Mouse (Mus musculus) Patski (cell line): ENCODE measurements at regions not wholly inside any gene's neighbourhood (a gene's known extent, or its start where the extent isn't known, plus 50 kb on each side); places are given as distances from the start of the nearest gene placed in this dataset.

Source experiments
- ATAC-seq: fragments of 100-300 bp; one replicate; pipeline ENCODE4 v1.8.0; 2021
- CTCF ChIA-PET: fragments of 350-600 bp; sonication (Branson Sonifier 250); formaldehyde crosslinking; loops from one replicate; lab custom pipeline; 2022; ENCODE audit warnings: inconsistent platforms; lab: Charles Lee
- POLR2A ChIA-PET: fragments of 350-600 bp; sonication (Branson Sonifier 250); formaldehyde crosslinking; loops from one replicate; lab custom pipeline; 2022; ENCODE audit warnings: antibody characterized with exemption, inconsistent platforms; lab: Charles Lee
- DNase-seq: peaks from one replicate; pipeline ENCODE4 v3.0.0-alpha.2; 2011; ENCODE audit warnings: low read depth, low spot score
- H3K27me3 ChIP-seq: fragments of 371-371 bp; one replicate; pipeline ENCODE4 v1.5.1; 2021
- CTCF ChIP-seq: fragments of 100-300 bp; IDR thresholded peaks from one replicate; pipeline ENCODE4 v1.5.1; 2021
- in situ Hi-C: fragments of 300-500 bp; cut with MboI; formaldehyde crosslinking; loops from 3 replicates; pipeline ENCODE4 v1.11.1; 2018; ENCODE audit warnings: low pct_unique_long_range_greater_than_20kb, mixed read lengths

DNA sequence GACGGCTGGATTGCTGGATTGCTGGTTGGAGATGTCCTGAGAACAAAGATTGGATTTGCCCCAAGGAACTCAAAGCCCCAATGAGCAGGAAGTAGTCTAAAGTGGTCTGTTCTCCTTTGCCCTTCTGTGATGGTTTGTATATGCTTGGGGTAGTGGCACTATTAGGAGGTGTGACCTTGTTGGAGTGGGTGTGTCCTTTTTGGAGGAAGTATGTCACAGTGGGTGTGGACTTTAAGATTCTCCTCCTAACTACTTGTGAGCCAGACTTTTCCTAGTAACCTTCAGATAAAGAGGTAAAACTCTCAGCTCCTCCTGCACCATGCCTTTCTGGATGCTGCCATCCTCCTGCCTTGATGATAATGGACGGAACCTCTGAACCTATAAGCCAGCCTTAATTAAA is 69.1 kb upstream of the Gm47985 start:
- DNase-seq (no peak), ATAC-seq (no peak)
- H3K27me3 ChIP-seq, result no peaks in the 10 kb centered on the region
- in situ Hi-C loops, result no loop called here
- POLR2A ChIA-PET, result no interaction called here
- CTCF ChIA-PET, result no interaction called here
- TF ChIP-seq CTCF, result no peak

DNA sequence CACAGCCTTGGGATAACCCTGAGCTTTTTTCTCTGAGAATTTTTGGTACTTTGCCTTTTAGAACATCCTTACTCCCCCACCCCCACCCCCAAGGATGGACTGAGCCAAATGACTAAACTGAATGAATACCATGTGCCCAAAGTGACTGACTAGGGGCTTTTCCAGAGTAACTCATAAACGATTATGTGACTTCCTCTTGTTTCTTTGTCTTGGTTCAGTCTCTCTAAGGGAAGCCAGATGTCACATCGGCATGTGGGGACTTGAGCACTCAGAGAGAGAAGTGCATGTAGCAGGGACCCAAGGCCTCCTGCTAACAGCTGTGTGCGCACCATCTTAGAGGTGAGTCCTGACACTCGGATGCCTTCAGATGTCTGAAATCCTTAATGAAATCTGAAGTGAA is 63.8 kb upstream of the Gm47985 start:
- TF ChIP-seq CTCF, result no peak
- POLR2A ChIA-PET, result no interaction called here
- no peaks in the 10 kb centered on the region for H3K27me3 ChIP-seq
- CTCF ChIA-PET, result interaction anchor here (1.4 kb wide), 1 partner anchor 10 kb away, joined by 4 read pairs; no protein-coding TSS in a partner anchor
- in situ Hi-C loops, result no loop called here
- DNase-seq (no peak), ATAC-seq (no peak)

DNA sequence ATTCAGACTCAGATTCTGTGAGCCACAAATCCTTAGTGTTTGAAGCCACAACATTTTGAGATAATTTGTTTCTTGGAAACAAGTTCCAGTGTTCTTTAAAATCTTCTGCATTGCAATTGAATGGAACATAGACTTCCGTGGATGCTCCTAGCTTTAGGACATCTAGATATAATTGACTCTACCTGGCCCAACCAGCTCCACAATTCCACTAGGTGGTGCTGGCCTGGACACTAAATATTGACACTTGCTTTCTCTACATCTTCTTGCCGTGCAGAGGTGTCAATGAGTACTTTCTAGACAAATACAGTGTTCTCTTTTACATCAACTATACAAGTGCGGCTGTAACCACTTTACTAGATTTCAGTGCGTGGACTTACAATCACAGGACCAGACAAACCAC is 63.4 kb upstream of the Gm47985 start:
- ChIA-PET CTCF (interaction anchor here (1.1 to 1.4 kb wide), 2 partner anchors 10 to 13 kb away, joined by 3 to 4 read pairs; no protein-coding TSS in a partner anchor), POLR2A (no interaction called here)
- DNase-seq, result no peak
- H3K27me3 ChIP-seq, result no peaks in the 10 kb centered on the region
- ATAC-seq, result no peak
- TF ChIP-seq CTCF, result peak; percentile 15
- in situ Hi-C loops, result no loop called here

DNA sequence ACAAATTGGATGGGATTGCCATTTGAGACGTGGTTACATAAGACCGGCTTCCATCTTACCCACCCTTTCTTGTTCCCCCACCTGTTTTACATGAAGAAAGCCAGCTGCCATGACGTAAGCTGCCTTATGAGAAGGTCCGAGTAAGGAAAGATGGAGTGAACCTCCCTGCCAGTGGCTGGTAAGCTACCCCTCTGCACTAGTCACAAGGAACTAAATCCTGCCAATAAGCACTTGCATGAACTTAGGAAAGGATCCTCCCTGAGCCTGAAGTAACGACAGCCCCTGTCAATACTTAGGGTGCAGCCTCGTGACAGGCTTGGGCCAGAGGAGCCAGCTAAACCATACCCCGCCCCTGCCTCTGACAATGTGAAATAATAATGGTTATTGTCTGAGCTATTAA is 62.8 kb upstream of the Gm47985 start:
- ATAC-seq (no peak), DNase-seq (no peak)
- POLR2A ChIA-PET, result no interaction called here
- no peak for TF ChIP-seq CTCF
- H3K27me3 ChIP-seq, result no peaks in the 10 kb centered on the region
- CTCF ChIA-PET, result interaction anchor here (1.1 to 1.4 kb wide), 2 partner anchors 9 to 12 kb away, joined by 3 to 4 read pairs; no protein-coding TSS in a partner anchor
- in situ Hi-C loops, result no loop called here

DNA sequence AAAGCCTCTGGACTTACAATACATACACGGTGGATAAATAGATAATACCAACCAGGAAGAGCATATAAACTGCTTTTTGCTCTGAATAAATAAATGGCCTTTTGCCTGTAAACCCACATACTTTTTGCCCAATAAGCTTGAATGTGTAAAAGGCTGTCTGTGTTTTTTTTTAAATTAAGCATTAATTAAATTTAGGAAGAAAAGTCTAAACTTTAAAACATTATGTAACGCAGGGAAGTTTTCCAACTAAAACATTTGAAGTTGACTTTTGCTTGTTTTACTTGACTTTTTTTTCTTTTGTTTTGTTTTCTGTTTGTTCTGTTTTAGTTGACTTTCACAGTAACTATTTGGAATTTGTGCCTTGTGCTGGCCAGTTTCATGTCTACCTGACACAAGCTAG is 60.7 kb upstream of the Gm47985 start:
- ChIA-PET POLR2A (no interaction called here), CTCF (no interaction called here)
- H3K27me3 ChIP-seq, result no peaks in the 10 kb centered on the region
- no peak for DNase-seq
- no peak for ATAC-seq
- no peak for TF ChIP-seq CTCF
- in situ Hi-C loops, result no loop called here

DNA sequence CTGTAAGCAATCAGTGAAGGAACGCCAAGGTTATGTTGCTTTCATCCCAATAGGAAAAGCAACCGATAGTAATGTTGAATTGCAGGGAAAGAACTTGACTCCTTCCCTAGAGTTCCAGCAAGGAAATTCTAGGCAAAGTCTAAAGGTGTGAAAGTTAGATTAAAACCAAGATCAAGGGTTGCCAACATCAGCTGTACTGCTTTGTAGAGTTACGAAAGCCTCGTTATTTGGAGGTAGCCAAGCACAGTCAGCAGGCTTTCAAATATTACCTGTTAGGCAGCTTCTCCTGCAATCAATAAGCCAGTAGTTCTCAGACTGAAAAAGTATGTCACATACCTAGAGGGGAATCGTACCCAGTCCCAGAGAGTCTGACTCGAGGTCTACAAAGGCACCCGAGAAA is 58.4 kb upstream of the Gm47985 start:
- ChIA-PET POLR2A (no interaction called here), CTCF (no interaction called here)
- no peaks in the 10 kb centered on the region for H3K27me3 ChIP-seq
- in situ Hi-C loops, result no loop called here
- no peak for TF ChIP-seq CTCF
- DNase-seq (no peak), ATAC-seq (no peak)

DNA sequence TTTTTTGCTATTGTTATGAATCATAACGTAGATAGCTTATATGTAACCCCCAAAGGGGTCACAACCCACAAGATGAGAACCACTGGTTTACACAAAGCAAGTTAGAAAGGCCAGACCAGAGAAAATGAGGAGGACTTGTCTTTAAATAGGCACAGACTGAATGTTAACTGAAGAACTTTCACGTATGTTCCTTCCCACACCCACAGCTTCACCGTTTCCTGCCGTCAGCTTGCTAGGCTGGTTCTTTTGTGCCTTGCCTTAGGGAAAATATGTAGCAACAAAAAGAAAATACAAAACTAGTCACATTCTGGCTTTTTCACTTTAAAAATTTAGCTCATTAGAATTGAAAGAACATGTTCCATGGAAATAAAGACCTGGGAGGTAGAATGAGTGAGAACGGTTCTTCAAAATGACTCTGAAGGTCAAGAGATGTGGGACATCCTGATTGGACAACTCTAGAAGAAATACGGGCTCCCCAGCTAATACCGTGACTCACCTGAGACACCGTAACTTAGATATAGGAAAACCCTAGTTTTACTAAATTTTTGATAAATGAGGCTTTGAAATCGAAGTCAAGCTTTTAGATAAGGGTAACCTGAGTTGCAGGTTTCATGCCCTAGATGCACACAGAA is 57.2 kb upstream of the Gm47985 start:
- ATAC-seq, result no peak
- no peak for TF ChIP-seq CTCF
- no peaks in the 10 kb centered on the region for H3K27me3 ChIP-seq
- CTCF ChIA-PET, result interaction anchor here (0.9 to 1.4 kb wide), 4 partner anchors 10 to 43 kb away, joined by 3 to 5 read pairs (median 4); no protein-coding TSS in a partner anchor
- POLR2A ChIA-PET, result no interaction called here
- in situ Hi-C loops, result no loop called here
- DNase-seq, result no peak

DNA sequence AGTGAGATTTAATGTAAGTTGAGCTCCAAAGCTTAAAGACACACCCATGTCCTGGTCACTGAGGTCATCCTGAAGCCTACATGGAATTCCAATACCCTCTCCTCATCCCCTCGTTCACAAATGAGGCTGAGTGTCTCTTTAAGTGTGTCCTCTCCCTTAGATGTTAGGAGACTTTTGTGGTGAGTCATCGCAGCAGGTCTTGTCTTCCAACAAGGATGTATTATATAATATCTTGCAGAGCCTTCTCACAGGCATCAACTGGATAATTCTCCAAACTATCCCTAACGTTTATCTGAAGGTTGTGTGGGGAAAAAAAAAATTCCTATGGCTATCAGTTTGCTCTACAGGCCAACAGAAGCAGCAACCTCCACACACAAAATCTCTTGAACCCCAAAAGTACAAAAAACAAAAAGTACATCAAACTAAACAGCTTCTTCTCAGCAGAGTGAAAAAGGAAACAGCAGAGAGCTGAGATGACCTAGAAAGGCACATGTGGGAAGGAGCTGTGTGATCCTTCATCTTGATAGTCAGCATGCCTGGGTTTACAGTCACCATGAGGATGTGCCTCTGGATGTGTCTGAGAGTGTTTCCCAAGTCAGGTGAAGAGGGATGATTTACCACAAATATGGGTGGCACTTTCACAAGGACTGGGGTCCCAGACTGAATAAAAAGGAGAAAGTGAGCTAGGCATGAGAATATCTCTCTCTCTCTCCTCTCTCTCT is 56.4 kb upstream of the Gm47985 start:
- DNase-seq (no peak), ATAC-seq (no peak)
- H3K27me3 ChIP-seq, result no peaks in the 10 kb centered on the region
- POLR2A ChIA-PET, result no interaction called here
- TF ChIP-seq CTCF, result no peak
- in situ Hi-C loops, result no loop called here
- CTCF ChIA-PET, result interaction anchor here (0.6 to 1.4 kb wide), 5 partner anchors 10 to 42 kb away, joined by 3 to 5 read pairs (median 3); no protein-coding TSS in a partner anchor

DNA sequence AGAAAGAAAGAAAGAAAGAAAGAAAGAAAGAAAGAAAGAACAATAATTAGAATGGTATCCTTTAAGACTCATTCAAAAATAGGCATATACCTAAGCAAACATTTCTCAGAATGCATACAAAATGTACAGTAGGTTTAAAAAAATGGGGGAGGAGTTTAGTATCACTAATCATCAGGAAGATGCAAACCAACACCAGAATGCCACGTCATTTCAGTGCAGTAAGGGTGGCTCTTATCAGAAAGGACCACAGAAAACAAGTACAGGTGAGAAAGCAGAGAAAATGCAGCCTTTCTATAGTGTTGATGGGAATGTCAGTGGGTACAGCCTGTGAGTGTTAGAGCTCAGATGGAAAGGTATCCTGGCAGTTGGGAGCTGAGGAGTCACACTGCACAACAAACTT is 55.6 kb upstream of the Gm47985 start:
- in situ Hi-C loops, result no loop called here
- ChIA-PET CTCF (interaction anchor here (1.3 kb wide), 1 partner anchor 17 kb away, joined by 5 read pairs; no protein-coding TSS in a partner anchor), POLR2A (no interaction called here)
- no peak for DNase-seq
- TF ChIP-seq CTCF, result no peak
- no peak for ATAC-seq
- H3K27me3 ChIP-seq, result no peaks in the 10 kb centered on the region

DNA sequence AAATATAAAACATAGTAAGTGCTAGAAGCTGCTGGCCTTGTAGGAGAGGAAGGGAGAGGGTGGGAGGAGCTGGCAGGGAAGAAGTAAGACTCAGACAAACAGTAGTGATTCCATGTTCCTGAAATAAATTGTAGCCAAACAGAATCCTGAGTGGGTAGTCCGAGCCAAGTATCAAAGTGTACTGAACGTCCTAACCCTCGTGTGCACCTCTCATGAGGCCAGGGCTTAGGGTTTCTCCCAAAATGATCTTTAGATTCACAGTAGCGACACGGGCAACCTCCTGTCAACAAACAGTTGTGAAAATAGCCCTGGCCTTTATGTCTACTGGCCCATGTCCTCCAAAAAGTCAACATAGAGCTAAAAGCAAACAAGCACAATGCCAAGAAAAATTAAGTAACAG is 54.3 kb upstream of the Gm47985 start:
- CTCF ChIA-PET, result interaction anchor here (1.5 kb wide), 1 partner anchor 9 kb away, joined by 4 read pairs; no protein-coding TSS in a partner anchor
- no peak for TF ChIP-seq CTCF
- DNase-seq (no peak), ATAC-seq (no peak)
- POLR2A ChIA-PET, result no interaction called here
- no peaks in the 10 kb centered on the region for H3K27me3 ChIP-seq
- in situ Hi-C loops, result no loop called here

DNA sequence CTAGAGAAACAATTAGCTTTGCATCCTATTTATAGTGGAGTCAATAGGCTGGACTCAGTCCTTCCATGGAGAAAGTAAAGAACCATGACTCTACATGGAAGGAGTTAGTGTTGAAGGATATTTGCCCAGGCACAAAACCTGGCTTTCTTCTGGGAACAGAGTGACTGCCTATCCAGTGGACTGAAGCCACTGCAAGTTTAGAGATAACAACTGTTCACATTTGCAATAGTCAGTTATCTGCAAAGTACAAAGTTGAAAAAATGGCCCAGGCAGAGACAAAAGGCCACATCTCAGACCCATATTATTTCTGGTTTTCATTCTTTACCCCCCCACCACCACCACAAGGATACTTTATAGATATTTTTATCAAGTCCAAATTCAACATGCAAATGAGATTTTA is 53.4 kb upstream of the Gm47985 start:
- no peak for TF ChIP-seq CTCF
- CTCF ChIA-PET, result interaction anchor here (1.5 kb wide), 1 partner anchor 10 kb away, joined by 4 read pairs; no protein-coding TSS in a partner anchor
- in situ Hi-C loops, result no loop called here
- DNase-seq (no peak), ATAC-seq (no peak)
- POLR2A ChIA-PET, result no interaction called here
- no peaks in the 10 kb centered on the region for H3K27me3 ChIP-seq
